Mouse (Mus musculus) olfactory bulb, adult 2 months (tissue): ENCODE measurements around the gene Shank2.

ENCODE experiments used
- CTCF ChIP-seq: fragments of 200-500 bp; IDR thresholded peaks from 2 replicates; pipeline ENCODE4 v1.5.1; 2012; ENCODE audit warnings: low read depth, mild to moderate bottlenecking, low read length, moderate library complexity; ENCODE audit not compliant: insufficient read depth
- POLR2A ChIP-seq: fragments of 200-500 bp; IDR thresholded peaks from 2 replicates; pipeline ENCODE4 v1.6.1; 2012; ENCODE audit warnings: mild to moderate bottlenecking, low read depth, low read length, moderate library complexity; ENCODE audit not compliant: insufficient read depth

- TF ChIP-seq CTCF (no peak), POLR2A (no peak)
These were observed at the start of gene Shank2 for GRCm38 (mm10) chr7:144001628-144002027.
